Mouse (Mus musculus): ENCODE data around the gene Morn3.

Gene Morn3

GRCm38 (mm10) chr5:122991350-122992004, 55.3 kb downstream of the Morn3 start:
- DNase-seq (ENCODE audit: low spot score) = no peak

- no peak for DNase-seq (ENCODE audit: low spot score)
Observed at GRCm38 (mm10) chr5:122990411-122991160, 56.2 kb downstream of the Morn3 start.

- no peak for DNase-seq (ENCODE audit: low spot score)
Observed at GRCm38 (mm10) chr5:122989551-122990330, 57.1 kb downstream of the Morn3 start, which contains the start of gene Kdm2b. Gene Kdm2b (minus strand): TSS chr5:122989823.

- DNase-seq (ENCODE audit: low spot score) = peak; percentile 64
Observed at GRCm38 (mm10) chr5:122989001-122989525, 57.8 kb downstream of the Morn3 start.

- peak; percentile 43 for DNase-seq (ENCODE audit: low spot score)
Observed at GRCm38 (mm10) chr5:122988021-122988751, 58.6 kb downstream of the Morn3 start.

- peak; percentile 43 for DNase-seq (ENCODE audit: low spot score)
Observed at GRCm38 (mm10) chr5:122987211-122988020, 59.4 kb downstream of the Morn3 start.

GRCm38 (mm10) chr5:122986091-122986493, 60.7 kb downstream of the Morn3 start:
- DNase-seq (ENCODE audit: low spot score) = no peak
